Mouse (Mus musculus): Measurements from ENCODE around the gene Hus1.

DNA sequence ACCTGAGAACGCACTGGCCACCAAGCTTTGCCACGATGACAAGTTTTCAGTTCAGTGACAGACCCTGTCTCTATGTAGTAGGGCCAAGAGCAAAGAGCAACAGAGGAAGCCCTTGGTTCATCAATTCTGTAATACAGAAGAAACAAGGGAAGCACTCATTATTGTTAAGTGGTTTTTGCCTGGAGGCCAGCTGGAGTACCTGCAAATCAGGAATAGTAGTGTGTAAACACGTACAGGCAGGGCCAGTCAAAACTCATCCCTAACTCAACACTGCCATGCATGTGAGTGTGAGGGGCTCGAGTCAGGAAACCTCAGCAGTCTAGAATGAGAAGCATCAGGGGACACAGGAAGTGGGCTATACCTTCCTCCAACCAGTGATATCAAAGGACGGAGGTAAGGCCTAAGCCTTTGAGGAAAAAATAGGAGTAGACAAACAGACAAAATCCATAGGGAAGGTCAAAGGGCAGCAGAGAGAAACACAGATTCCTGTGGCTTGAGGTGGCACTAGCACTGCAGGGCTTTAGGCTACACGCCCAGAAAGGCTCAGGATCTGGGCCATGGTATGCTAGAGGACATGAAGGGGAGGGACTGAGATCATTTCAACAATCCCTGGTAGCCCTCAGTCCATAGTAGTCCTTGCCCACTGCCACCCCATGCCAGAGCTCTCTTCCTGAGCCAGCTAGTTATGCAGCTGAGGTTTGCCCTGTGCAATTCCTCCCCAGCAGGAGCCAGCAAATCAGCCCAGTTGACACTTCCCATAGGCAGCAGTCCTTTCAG lies 7.7 kb upstream of the Hus1 start:
- TF ChIP-seq CTCF (IDR thresholded peaks at IDR 0.05; ENCODE audit: low read depth) (no peak), EP300 (IDR thresholded peaks at IDR 0.05; ENCODE audit: low read depth) (no peak)

Data from liver, embryonic 14.5 days (tissue).